ENCODE assay signal across 35 mouse cellular contexts in genomic region chr1:127087616-127088015, GRCm38 (mm10).
"Had no signal": no experiment of that assay in that cellular context is flagged by ENCODE, and none has a peak within 500 bp of the region (broad histone marks: within the 10 kb centered on the region; RNA-seq: fewer than 3 reads in every experiment).

No protein-coding gene starts in this region.

- H3K27ac ChIP-seq: heart, embryonic 10.5 days; heart, embryonic 13.5 days; heart, embryonic 15.5 days; hindbrain, embryonic 10.5 days; hindbrain, embryonic 12.5 days; hindbrain, embryonic 13.5 days; hindbrain, embryonic 14.5 days; hindbrain, embryonic 15.5 days; hindbrain, postnatal 0 days; intestine, embryonic 15.5 days; kidney, embryonic 15.5 days; kidney, postnatal 0 days; layer of hippocampus, adult 2 months had no signal

- H3K4me3 ChIP-seq: heart, embryonic 10.5 days; heart, embryonic 12.5 days; heart, embryonic 13.5 days; heart, embryonic 15.5 days; hindbrain, embryonic 10.5 days; hindbrain, embryonic 12.5 days; hindbrain, embryonic 13.5 days; hindbrain, embryonic 15.5 days; intestine, embryonic 15.5 days; kidney, embryonic 15.5 days; layer of hippocampus, adult 2 months had no signal

- H3K4me2 ChIP-seq: heart, embryonic 11.5 days; heart, embryonic 12.5 days; heart, embryonic 13.5 days; heart, embryonic 15.5 days; hindbrain, embryonic 12.5 days; hindbrain, embryonic 13.5 days; hindbrain, embryonic 14.5 days; hindbrain, embryonic 15.5 days; intestine, embryonic 15.5 days; kidney, embryonic 15.5 days had no signal

- ATAC-seq: hindbrain, embryonic 16.5 days; hindbrain, postnatal 0 days; inflammation-experienced regulatory T-cells, adult 6 months; intestine, embryonic 15.5 days; intestine, embryonic 16.5 days; intestine, postnatal 0 days had no signal

- H3K9me3 ChIP-seq: heart, embryonic 10.5 days; heart, embryonic 12.5 days; heart, embryonic 13.5 days; heart, embryonic 15.5 days; hindbrain, embryonic 10.5 days; hindbrain, embryonic 12.5 days; hindbrain, embryonic 15.5 days; intestine, embryonic 15.5 days; kidney, embryonic 15.5 days had no signal

- H3K4me1 ChIP-seq: heart, embryonic 10.5 days; heart, embryonic 12.5 days; heart, embryonic 13.5 days; heart, embryonic 15.5 days; hindbrain, embryonic 10.5 days; hindbrain, embryonic 12.5 days; hindbrain, embryonic 13.5 days; hindbrain, embryonic 15.5 days; intestine, embryonic 15.5 days; kidney, embryonic 15.5 days had no signal

- H3K36me3 ChIP-seq: heart, embryonic 10.5 days; heart, embryonic 12.5 days; heart, embryonic 13.5 days; heart, embryonic 15.5 days; hindbrain, embryonic 10.5 days; hindbrain, embryonic 12.5 days; hindbrain, embryonic 13.5 days; hindbrain, embryonic 15.5 days; intestine, embryonic 15.5 days; kidney, embryonic 15.5 days had no signal

- H3K9ac ChIP-seq: heart, embryonic 12.5 days; heart, embryonic 13.5 days; heart, embryonic 15.5 days; hindbrain, embryonic 12.5 days; hindbrain, embryonic 13.5 days; hindbrain, embryonic 14.5 days; hindbrain, embryonic 15.5 days; intestine, embryonic 15.5 days; kidney, embryonic 15.5 days had no signal

- H3K27me3 ChIP-seq: heart, embryonic 12.5 days; heart, embryonic 13.5 days; heart, embryonic 15.5 days; hindbrain, embryonic 12.5 days; hindbrain, embryonic 13.5 days; hindbrain, embryonic 15.5 days; intestine, embryonic 15.5 days; kidney, embryonic 15.5 days had no signal

- DNase-seq: heart, postnatal 10 days; heart, postnatal 14 days; heart, postnatal 36 days; heart, postnatal 4 days; kidney, adult 11 months; kidney, adult 18-20 months; kidney, adult 2 months; kidney, adult 8-10 months; kidney, adult 9 months; kidney, postnatal 10 days; kidney, postnatal 14 days; kidney, postnatal 25 days; kidney, postnatal 36 days; kidney, postnatal 4 days; layer of hippocampus, adult 9-11 months; layer of hippocampus, postnatal 36 days had no signal
